Mouse (Mus musculus): ENCODE data around the gene Uba2.
"Not testable (repeated sequence)": the region's sequence is repeated elsewhere in the genome, so short reads cannot be mapped to it uniquely, and the experiment has no call there.

Uba2 gene

DNA sequence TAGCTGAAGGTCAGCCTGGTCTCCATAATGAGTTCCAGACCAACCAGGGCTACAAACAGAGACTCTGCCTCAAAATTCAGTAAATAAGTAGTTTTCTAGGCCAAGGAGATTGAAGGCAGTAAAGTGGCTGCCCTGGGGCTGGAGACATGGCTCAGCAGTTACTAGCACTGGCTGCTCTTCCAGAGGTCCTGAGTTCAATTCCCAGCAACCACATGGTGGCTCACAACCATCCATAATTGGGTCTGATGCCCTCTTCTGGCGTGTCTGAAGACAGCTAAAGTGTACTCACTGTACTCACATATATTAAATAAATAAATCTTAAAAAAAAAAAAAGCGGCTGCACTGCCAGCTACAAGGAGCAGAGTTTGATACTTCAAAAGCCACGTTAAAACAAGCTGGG, 3.4 kb downstream of the Uba2 start:
- no peak for DNase-seq

- DNase-seq, result no peak
Measured at GRCm38 (mm10) chr7:34164671-34165070, 4.7 kb downstream of the Uba2 start.

GRCm38 (mm10) chr7:34159167-34159566, 10.2 kb downstream of the Uba2 start:
- DNase-seq, result no peak

DNA sequence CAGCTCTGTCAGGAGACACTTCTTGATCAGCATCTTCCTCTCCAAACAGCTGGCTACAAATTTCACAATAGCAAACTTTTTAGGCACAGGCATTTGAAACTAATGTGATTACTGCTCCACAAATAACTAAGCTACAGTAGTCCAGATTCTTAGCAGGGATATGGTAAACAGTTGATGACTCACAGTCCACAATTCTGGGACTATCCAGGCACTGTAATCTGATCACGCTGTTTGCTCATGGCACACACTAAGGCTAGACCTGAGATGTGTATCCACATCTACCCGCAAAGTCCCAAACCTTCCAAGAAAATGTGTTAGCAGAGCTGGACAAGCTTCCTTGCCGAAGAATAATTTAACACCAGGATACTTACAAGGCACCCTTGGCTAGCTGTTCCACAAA, 11.4 kb downstream of the Uba2 start:
- no peak for DNase-seq

DNA sequence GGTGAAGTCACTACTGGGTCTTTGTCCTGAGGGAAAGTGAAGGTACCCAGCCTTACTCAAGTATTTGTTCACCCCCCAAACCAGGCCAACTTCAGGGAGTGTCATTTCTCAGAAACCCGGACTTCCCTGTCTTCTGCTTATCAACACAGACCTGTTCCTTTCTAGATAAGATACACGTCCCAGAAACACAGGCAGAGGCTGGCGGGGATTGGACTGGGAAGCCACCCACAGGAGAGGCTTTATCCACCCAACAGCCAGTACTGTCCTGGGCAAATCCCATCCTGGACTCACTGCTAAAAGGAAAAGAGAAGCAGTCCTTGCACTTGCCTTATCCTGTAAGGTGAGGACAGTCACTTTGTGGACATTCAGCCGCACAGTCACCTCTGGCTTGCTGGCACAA, 22.2 kb downstream of the Uba2 start:
- no peak for DNase-seq

DNA sequence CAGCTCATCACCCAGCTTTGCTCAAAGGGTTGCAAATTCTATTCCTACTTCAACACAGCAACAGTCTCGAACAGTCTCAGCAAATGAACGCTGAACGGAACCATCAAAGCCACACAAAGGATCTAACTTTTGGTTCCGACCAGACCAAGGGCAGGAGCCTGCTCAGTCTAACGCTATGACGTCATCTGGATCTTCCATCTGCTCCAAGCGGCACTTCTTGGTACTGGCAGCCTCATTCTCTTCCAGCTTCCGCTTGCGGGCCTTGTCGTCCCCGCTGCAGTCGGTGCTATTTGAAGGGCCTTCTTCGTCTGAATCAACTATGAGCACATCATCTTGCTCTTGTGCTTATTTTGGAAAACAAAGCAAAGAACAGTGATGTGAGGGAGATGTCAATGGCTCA, 28.3 kb downstream of the Uba2 start:
- DNase-seq, result no peak

- DNase-seq, result no peak
Measured at GRCm38 (mm10) chr7:34139493-34139892, 29.9 kb downstream of the Uba2 start.

DNA sequence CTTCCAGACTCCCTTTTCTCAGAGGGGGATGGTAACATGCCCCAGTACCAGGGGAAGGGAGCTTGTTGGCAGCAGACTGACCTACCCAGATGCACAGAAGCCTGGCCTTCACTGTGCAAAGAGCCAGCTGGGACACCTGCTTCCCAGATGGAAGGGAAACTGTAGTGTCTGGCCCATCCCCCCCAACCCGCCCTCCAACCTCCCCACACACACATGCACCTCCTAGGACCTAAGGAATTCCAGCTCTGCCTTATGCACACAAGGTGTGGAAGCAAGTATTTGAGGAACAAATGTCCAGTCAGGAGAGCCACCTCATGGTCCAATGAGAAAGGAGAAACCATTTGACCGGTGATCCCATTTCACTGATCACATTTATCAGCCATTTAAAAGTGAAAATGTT, 35.1 kb downstream of the Uba2 start:
- no peak for DNase-seq

GRCm38 (mm10) chr7:34133117-34133762, 36.2 kb downstream of the Uba2 start, which contains the start of gene Wtip:
Gene Wtip, minus strand, starts transcription at chr7:34133268.
- peak; percentile 30 for DNase-seq

DNA sequence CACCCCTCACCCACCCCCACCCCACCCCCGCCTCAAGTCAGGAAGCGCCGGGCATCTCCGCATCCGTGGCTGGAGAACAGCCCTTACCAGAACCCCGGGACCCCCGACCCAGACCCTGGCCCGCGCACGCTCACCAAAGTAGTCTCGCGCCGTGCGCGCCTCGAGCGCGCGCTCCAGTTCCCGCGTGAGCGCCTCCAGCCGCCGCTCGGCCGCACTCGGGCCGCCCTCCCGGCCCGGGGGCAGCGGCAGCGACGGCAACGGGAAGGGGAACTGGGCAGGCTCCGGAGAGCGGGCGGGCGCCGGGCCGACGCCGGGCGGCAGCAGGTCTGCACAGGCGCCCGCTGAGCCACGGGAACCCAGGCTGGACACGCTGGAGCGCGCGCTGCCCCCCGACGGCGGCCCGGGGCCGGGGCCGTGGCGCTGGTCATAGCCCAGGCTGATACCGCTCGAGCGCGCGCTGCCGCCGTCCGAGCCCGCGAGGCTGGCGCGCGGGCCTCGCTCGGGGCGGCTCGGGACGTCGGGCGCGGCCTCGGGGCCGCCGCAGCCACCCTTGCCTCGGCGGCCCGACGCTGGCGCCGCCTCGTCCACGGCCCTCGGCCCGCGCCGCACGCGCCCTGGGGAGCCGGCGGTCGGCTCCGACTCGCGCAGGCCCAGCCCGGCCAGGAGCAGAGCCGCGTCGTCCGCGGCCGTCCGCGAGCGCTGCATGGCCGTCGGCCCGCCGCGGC, 36.9 kb downstream of the Uba2 start:
- no peak for DNase-seq

GRCm38 (mm10) chr7:34131959-34132354, 37.4 kb downstream of the Uba2 start:
- no peak for DNase-seq

DNA sequence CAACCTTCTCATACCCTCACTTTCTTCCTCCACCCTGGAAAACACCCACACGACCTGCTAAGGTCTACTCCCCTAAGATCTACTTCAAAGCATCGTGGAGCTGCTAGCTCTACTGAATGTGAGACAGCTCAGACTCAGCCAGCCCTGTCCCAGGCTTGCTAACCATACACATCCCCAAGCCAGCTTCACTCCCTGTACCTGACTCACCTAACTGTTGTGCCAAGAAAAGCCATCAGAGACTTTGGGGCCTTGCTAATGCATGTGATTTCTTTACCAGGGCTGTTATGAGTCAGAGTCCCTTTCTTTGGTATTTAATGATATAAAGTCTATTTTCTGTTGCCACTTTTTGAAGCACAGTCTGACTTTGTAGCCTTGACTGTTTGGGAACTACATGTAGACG, 38.3 kb downstream of the Uba2 start:
- DNase-seq, result no peak

DNA sequence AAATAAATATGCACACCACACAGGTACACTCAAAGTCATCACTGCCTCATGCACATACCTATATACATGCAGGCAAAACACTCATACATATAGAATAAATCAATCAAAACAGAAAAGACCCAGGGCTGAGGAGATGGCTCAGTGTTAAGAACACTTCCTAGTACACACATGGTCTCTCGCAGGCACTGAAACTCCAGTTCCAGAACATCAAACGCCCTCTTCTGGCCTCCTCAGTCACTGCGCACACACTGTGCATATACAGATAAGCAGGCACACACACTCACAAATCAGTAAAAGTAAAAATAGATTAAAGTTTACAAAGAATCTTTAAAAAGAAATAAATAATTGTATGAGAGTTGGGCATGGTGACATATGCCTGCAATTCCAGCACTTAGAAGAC, 43.1 kb downstream of the Uba2 start:
- DNase-seq, result no peak

DNA sequence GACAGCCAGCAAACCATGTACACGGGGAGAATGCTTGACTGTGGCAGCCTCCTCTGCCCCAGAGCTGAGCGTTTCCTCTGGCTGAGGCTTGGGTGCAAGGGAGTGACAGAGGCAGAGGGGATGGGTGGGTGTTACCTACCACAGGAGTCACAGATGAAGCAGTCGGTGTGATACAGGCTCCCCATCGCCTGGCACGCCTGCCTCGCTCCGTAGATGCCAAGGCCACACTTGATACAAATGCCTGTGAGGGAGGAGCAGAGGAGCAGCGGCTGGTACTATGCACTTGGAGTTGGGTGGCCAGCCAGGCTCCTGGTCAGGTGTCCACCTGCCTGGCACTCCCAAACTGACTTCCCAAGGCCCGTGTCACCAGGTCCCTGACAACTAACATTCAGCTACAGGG, 44.1 kb downstream of the Uba2 start:
- DNase-seq, result no peak

GRCm38 (mm10) chr7:34122987-34123720, 46.2 kb downstream of the Uba2 start:
- DNase-seq, result no peak

DNA sequence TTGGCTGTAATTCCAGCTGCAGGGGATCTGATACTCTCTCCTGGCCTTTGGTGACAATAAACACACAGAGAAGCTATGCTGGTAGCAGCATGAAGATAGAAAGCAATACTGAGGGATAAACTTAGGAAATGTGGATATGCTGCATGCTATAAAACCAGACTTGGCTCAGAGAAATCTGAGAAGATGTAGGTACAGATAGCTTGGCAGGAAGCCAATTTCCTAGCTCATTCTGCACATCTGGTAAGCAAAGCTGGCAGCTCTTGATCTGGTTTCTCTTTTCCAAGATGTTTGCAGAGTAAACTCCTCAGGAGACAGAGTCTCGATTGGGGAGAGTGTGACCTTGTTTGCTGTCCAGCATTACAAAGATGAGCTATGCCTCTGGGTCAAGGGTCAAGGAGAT, 48.8 kb downstream of the Uba2 start:
- DNase-seq, result not testable (repeated sequence)

- no peak for DNase-seq
Measured at GRCm38 (mm10) chr7:34116601-34117000, 52.8 kb downstream of the Uba2 start.

DNA sequence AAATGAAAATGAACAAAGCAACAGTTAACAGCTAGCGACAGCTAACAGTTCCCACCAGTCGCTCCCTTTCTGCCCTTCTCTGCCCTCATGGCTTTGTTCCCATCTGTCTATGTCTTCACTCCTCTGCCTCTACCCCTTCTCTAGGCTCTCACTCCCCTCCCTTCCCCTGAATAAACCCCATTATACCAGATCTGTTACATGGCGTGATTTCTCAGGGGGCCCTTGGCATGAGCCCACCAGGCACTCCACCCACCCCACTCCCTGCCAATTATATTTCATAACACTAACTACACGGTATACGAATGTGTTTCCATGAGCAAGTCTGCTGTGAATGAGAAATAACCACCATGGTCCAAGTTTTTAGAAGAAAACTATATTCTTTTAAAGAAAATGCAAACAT, 60.2 kb downstream of the Uba2 start:
- DNase-seq, result no peak

DNA sequence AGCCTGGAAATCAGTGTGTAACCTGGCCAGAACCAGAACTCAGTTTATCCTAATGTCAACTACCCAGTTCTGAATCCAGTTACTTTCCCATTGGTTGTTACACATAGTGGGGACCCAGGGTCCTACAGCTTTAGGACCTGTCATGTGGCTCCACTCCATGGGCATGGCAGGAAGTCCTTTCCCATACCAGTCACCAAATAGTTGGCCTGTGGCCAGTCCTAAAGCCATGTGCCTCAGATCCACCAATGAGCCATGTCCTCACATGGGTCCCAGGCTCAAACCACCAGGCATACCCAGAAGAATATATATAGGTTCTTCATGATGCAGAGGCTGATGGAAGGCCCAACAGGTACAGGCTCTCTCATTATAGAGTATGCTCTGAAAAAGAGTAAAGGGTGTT, 68.1 kb downstream of the Uba2 start:
- DNase-seq, result no peak

DNA sequence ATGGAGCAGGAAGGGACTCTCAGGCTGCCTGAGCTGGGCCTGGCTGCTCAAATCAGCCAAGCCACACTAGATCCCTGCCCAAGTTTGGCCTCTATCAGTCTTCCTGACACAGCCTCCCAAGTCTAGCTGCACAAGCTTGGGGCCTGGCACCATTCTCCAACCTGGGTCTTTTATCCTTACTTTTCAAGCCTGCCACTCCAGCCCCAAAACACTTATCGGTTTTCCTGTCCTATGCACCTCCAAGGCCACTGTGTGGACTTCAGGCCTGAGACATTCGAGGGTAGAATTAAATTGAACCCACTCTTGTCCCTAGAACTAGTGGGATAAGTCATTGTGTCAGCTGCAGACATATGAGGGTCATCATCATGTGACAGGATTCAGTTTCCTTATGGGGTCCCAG, 69.4 kb downstream of the Uba2 start:
- DNase-seq, result no peak

DNA sequence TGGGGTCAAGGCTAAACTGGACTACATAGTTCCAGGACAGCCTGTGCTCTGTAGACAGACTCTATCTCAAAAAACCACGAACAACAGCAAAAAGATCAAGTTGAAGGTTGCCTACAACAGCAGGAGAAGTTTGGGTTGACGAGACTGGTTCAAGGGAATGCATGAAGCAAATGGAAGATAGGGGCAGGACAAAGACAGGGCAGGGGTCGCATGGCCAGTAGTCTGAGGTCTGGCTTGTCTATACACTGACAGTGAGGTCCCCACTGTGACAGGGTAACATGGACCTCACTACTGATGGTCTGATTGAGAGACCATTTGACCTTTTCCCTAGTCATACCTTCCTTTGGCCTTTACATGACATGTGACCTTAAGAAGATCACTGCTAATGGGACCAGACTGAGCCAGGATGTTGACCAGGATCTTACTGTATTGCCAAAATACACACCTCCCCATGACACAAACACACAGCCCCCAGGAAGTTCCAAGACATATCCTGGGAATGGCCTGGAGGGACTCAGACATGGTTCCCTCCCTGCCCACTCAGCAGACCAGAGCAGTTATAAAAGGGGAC, 74.4 kb downstream of the Uba2 start, which contains the start of gene Scgb1b30:
Scgb1b30 (plus strand) TSS at position 521 of the 571 bp plus-strand sequence.
- no peak for DNase-seq
